Mouse (Mus musculus): Measurements from ENCODE around the gene Pxn.

DNA sequence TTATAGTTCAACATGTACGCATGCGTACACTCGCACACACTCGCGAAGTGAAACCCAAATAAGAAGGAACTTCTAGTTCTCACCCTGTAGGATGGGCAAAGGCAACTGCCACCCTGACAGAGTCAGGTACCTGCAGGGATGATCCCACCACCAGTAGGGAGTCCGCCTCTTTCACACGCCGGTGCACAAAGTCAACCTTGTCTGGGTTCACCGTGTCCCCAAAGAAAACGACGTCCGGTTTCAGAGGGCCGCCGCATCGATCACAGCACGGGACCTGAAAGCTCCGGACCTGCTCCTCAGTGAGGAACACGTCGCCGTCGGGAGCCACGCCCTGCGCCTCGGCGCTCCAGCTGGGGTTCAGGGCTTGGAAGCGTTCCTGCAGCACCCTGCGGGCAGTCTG is 26.4 kb upstream of the Pxn start:
- TF ChIP-seq POLR2A (IDR thresholded peaks at IDR 0.05; ENCODE audit: low read depth, low read length) (no peak), CTCF (IDR thresholded peaks at IDR 0.05; ENCODE audit: borderline replicate concordance, insufficient read depth, low read length) (no peak)

Measured in embryonic fibroblast, embryonic 13.5 days (primary cell).